Mouse (Mus musculus) liver, adult 2 months (tissue): ENCODE results near the gene Zfp62. TPM values are rescaled to one million over a fixed set of nuclear protein-coding genes. Genes with fewer than 3 reads are reported as not detected.

Experiments used
- DNase-seq: peaks from one replicate; pipeline ENCODE4 v3.0.0-alpha.2; 2011; ENCODE audit warnings: low read depth, low spot score; ENCODE audit errors: extremely low read depth
- H3K27ac ChIP-seq: fragments of 200-500 bp; replicated peaks from 2 replicates; pipeline ENCODE4 v1.5.1; 2012; ENCODE audit warnings: low read depth, mild to moderate bottlenecking, control low read depth, inconsistent platforms, low read length; ENCODE audit not compliant: insufficient read depth
- H3K27me3 ChIP-seq: fragments of 200-500 bp; 2 replicates; pipeline ENCODE4 v1.6.1; 2012; ENCODE audit warnings: mild to moderate bottlenecking, moderate library complexity, low read length, inconsistent platforms; ENCODE audit not compliant: control insufficient read depth, insufficient read depth
- H3K36me3 ChIP-seq: fragments of 200-500 bp; 2 replicates; pipeline ENCODE4 v1.6.1; 2012; ENCODE audit warnings: low read length, inconsistent platforms; ENCODE audit not compliant: control insufficient read depth, insufficient read depth
- H3K4me1 ChIP-seq: fragments of 200-500 bp; 2 replicates; pipeline ENCODE4 v1.6.1; 2011; ENCODE audit warnings: low read length; ENCODE audit not compliant: control insufficient read depth, insufficient read depth
- H3K4me3 ChIP-seq: fragments of 200-500 bp; 2 replicates; pipeline ENCODE4 v1.5.1; 2011; ENCODE audit warnings: low read depth, mild to moderate bottlenecking, control low read depth, low read length, moderate library complexity; ENCODE audit not compliant: insufficient read depth
- H3K79me2 ChIP-seq: fragments of 200-500 bp; 2 replicates; pipeline ENCODE4 v1.6.1; 2012; ENCODE audit warnings: inconsistent platforms, mild to moderate bottlenecking, low read length, moderate library complexity; ENCODE audit not compliant: control insufficient read depth, insufficient read depth
- H3K9ac ChIP-seq: fragments of 200-500 bp; 2 replicates; pipeline ENCODE4 v1.6.1; 2012; ENCODE audit warnings: low read depth, mild to moderate bottlenecking, control low read depth, inconsistent platforms, low read length
- CTCF ChIP-seq: fragments of 200-500 bp; IDR thresholded peaks from 2 replicates; pipeline ENCODE4 v1.5.1; 2011; ENCODE audit warnings: low read depth, low read length, control low read depth
- POLR2A ChIP-seq: fragments of 200-500 bp; IDR thresholded peaks from 2 replicates; pipeline ENCODE4 v1.6.1; 2011; ENCODE audit warnings: low read length, control low read depth; ENCODE audit not compliant: insufficient read depth; ENCODE audit errors: extremely low read depth
- WGBS: fragments of 180-500 bp; shearing (Covaris S2); methylation state at CpG from one replicate; pipeline ENCODE4 v1.1.7; 2018; 5-methylcytosine and 5-hydroxymethylcytosine counted together
- polyA plus RNA-seq: library from polyadenylated mRNA; depleted of rRNA; stranded (reverse); fragments of >200 nt; gene quantifications from 2 replicates; pipeline ENCODE4 v1.2.3, GENCODE M21; 2012
- total RNA-seq: library from RNA; depleted of rRNA; stranded (reverse); fragments of >200 nt; gene quantifications from 2 replicates; pipeline ENCODE4 v1.2.3, GENCODE M21; 2014

Zfp62 gene
- total and polyA plus RNA-seq, 2 experiments, result 1.4 to 18.3 TPM

GRCm38 (mm10) chr11:49251380-49251761 is 48.3 kb downstream of the Zfp62 start:
- Histone ChIP-seq H3K4me1 (peaks cover 36% of the 10 kb centered on the region), H3K9ac (peak overlapping the region; percentile 82; the same call in 1 of the 2 replicates), H3K27ac (peak overlapping the region; percentile 82), H3K27me3 (no peaks in the 10 kb centered on the region), H3K4me3 (peak overlapping the region; percentile 22), H3K36me3 (peaks cover 14% of the 10 kb centered on the region), H3K79me2 (peaks cover 63% of the 10 kb centered on the region)
- TF ChIP-seq CTCF, result no peak
- TF ChIP-seq POLR2A, result no peak
- WGBS, result 16% methylated on average over 7 of the region's 7 CpGs
- no peak for DNase-seq

GRCm38 (mm10) chr11:49252048-49252447 is 49.0 kb downstream of the Zfp62 start:
- 60% methylated on average over 5 of the region's 5 CpGs for WGBS

GRCm38 (mm10) chr11:49253035-49253434 is 49.9 kb downstream of the Zfp62 start:
- TF ChIP-seq POLR2A, result no peak
- TF ChIP-seq CTCF, result no peak
- Histone ChIP-seq H3K4me3 (no peak overlapping the region), H3K36me3 (peaks cover 17% of the 10 kb centered on the region), H3K79me2 (peaks cover 57% of the 10 kb centered on the region), H3K27ac (no peak overlapping the region), H3K4me1 (peaks cover 27% of the 10 kb centered on the region), H3K9ac (no peak overlapping the region), H3K27me3 (no peaks in the 10 kb centered on the region)
- 43% methylated on average over 6 of the region's 6 CpGs for WGBS
- peak; percentile 30 for DNase-seq

More at GRCm38 (mm10) chr11:49252048-49252447, 49.0 kb downstream of the Zfp62 start:
- Histone ChIP-seq H3K4me1 (peaks cover 32% of the 10 kb centered on the region), H3K4me3 (no peak overlapping the region), H3K79me2 (peaks cover 61% of the 10 kb centered on the region), H3K27me3 (no peaks in the 10 kb centered on the region), H3K9ac (peak overlapping the region; percentile 34), H3K27ac (no peak overlapping the region), H3K36me3 (peaks cover 15% of the 10 kb centered on the region)
- no peak for TF ChIP-seq POLR2A
- TF ChIP-seq CTCF, result no peak
- DNase-seq, result no peak

GRCm38 (mm10) chr11:49259296-49259695 is 56.2 kb downstream of the Zfp62 start:
- WGBS, result 28% methylated on average over 2 of the region's 2 CpGs
- Histone ChIP-seq H3K27ac (peak overlapping the region; percentile 77), H3K36me3 (peaks cover 12% of the 10 kb centered on the region), H3K4me3 (no peak overlapping the region), H3K9ac (no peak overlapping the region), H3K27me3 (no peaks in the 10 kb centered on the region), H3K4me1 (peaks cover 39% of the 10 kb centered on the region), H3K79me2 (peaks cover 33% of the 10 kb centered on the region)
- no peak for TF ChIP-seq POLR2A
- no peak for TF ChIP-seq CTCF
- DNase-seq, result peak; percentile 85

GRCm38 (mm10) chr11:49259829-49260228 is 56.7 kb downstream of the Zfp62 start:
- H3K4me3 ChIP-seq, result no peak overlapping the region
- TF ChIP-seq CTCF (no peak), POLR2A (no peak)
- 0 out of 2 replicates have a peak overlapping the region, but pooled peaks have one; percentile 27 for H3K9ac ChIP-seq
- H3K4me1 ChIP-seq, result peaks cover 39% of the 10 kb centered on the region
- H3K36me3 ChIP-seq, result peaks cover 9% of the 10 kb centered on the region
- DNase-seq, result peak; percentile 63
- H3K27me3 ChIP-seq, result no peaks in the 10 kb centered on the region
- H3K79me2 ChIP-seq, result peaks cover 29% of the 10 kb centered on the region
- peak overlapping the region; percentile 77 for H3K27ac ChIP-seq
- WGBS, result 10% methylated on average over 1 of the region's 1 CpGs

- Histone ChIP-seq H3K4me1 (peaks cover 37% of the 10 kb centered on the region), H3K9ac (peak overlapping the region; percentile 17), H3K4me3 (peak overlapping the region; percentile 22; the same call in 1 of the 2 replicates), H3K27ac (peak overlapping the region; percentile 52), H3K36me3 (peaks cover 4% of the 10 kb centered on the region), H3K27me3 (no peaks in the 10 kb centered on the region), H3K79me2 (peaks cover 19% of the 10 kb centered on the region)
- DNase-seq, result peak; percentile 87
- 13% methylated on average over 21 of the region's 21 CpGs for WGBS
- TF ChIP-seq CTCF, result no peak
- TF ChIP-seq POLR2A, result 0 out of 2 replicates have a peak, but pooled peaks have one; percentile 6
These were observed 57.7 kb downstream of the Zfp62 start for GRCm38 (mm10) chr11:49260598-49261312.
